Mouse (Mus musculus): ENCODE results near the gene Sult2b1.

DNA sequence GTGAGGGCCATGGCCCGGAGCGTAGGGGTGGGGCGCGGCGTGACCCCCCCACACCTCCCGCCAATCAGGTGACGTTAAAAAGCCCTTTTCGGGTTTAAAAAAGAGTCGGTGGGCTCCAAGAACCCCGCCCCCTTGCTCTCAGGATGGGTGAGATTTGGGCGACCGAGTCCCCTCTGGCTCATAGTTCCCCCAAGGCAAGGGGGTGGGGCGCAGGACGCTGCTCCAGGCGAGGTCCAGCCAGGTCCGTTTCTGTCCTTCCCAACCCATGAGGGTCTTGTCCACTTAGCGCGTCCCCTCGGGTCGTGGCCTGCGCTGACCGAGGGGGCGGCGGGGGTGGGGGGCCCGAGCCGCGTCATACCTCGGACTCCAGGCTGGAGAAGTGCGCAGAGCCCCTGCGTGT, 48.0 kb upstream of the Sult2b1 start:
- TF ChIP-seq CTCF (conservative IDR thresholded peaks at IDR 0.05 in 1 of 2, IDR thresholded peaks at IDR 0.05 in 1 of 2; ENCODE audit: low read depth in 2 of 2, low read length in 2 of 2): no peak
- no peak for TF ChIP-seq EP300 (IDR thresholded peaks at IDR 0.05; ENCODE audit: low read length)
- TF ChIP-seq UBTF (IDR thresholded peaks at IDR 0.05; ENCODE audit: low read depth, low read length): no peak
- TF ChIP-seq USF1 (IDR thresholded peaks at IDR 0.05; ENCODE audit: low read depth, low read length): no peak
- TF ChIP-seq BHLHE40 (IDR thresholded peaks at IDR 0.05; ENCODE audit: low read depth, low read length): no peak
- no peak for TF ChIP-seq MAX (IDR thresholded peaks at IDR 0.05; ENCODE audit: low read length)
- TF ChIP-seq NRF1 (IDR thresholded peaks at IDR 0.05; ENCODE audit: low read depth, low read length): no peak
- TF ChIP-seq SIN3A (IDR thresholded peaks at IDR 0.05; ENCODE audit: low read length): no peak
- TF ChIP-seq ZMIZ1 (IDR thresholded peaks at IDR 0.05; ENCODE audit: low read depth, low read length): no peak
- TF ChIP-seq ZC3H11A (IDR thresholded peaks at IDR 0.05; ENCODE audit: low read depth, low read length): no peak

Measured in CH12.LX (cell line).